In the genomic region with DNA sequence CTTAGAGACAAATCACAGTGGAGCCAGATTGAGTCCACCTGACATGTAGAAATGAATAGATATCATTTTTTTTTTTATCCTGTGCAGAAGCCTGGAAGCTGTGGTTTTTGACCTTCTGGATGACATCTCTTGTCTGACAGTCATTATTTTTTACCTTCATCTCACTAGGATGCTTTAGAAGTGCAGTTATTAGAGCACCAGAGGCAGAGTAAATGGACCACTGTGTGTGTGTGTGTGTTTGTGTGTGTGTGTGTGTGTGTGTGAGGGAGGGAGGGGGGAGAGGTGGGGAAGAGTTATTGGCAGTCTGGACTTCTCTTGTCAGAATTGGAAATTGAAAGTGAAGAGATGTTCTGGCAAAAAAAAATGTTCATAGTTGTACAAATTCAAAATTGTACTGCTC, we compare ENCODE assay signal across 17 mouse cellular contexts.
"Had no signal": no experiment of that assay in that cellular context is flagged by ENCODE, and none has a peak within 500 bp of the region (broad histone marks: within the 10 kb centered on the region; RNA-seq: fewer than 3 reads in every experiment).

No protein-coding gene starts in this region.

- H3K9me3 ChIP-seq: liver, embryonic 12.5 days; neural tube, embryonic 13.5 days; neural tube, embryonic 15.5 days had no signal

- H3K4me2 ChIP-seq: liver, embryonic 12.5 days; lung, embryonic 14.5 days; neural tube, embryonic 13.5 days; neural tube, embryonic 15.5 days had no signal

- H3K9ac ChIP-seq: liver, embryonic 12.5 days; liver, embryonic 14.5 days; lung, embryonic 14.5 days; neural tube, embryonic 13.5 days; neural tube, embryonic 15.5 days had no signal

- H3K27me3 ChIP-seq: liver, embryonic 12.5 days; neural tube, embryonic 13.5 days; neural tube, embryonic 15.5 days had no signal

- H3K4me3 ChIP-seq: liver, embryonic 12.5 days; myocyte; neural tube, embryonic 13.5 days; neural tube, embryonic 15.5 days had no signal

- DNase-seq: lung, adult 18-20 months; lung, embryonic 14.5 days; lung, postnatal 10 days; lung, postnatal 4 days; retina, postnatal 1 day; right cerebral cortex, adult 18-20 months; right cerebral cortex, postnatal 25 days; right cerebral cortex, postnatal 4 days; spleen, adult 18-20 months; thymus, adult 18-20 months; thymus, postnatal 14 days; thymus, postnatal 36 days had no signal

- H3K36me3 ChIP-seq: liver, embryonic 12.5 days; neural tube, embryonic 13.5 days; neural tube, embryonic 15.5 days had no signal

- H3K4me1 ChIP-seq: liver, embryonic 12.5 days; neural tube, embryonic 13.5 days; neural tube, embryonic 15.5 days had no signal

- ATAC-seq: liver, embryonic 12.5 days had no signal

- H3K27ac ChIP-seq: liver, embryonic 12.5 days; liver, embryonic 14.5 days; neural tube, embryonic 13.5 days; neural tube, embryonic 15.5 days had no signal
